Mouse (Mus musculus) ES-Bruce4 (cell line): ENCODE measurements around the gene Fam219b. TPM values are rescaled to one million over a fixed set of nuclear protein-coding genes. Genes with fewer than 3 reads are reported as not detected.

Experiments used
- H3K27ac ChIP-seq: 2 replicates; pipeline ENCODE4 v1.5.1; 2012; ENCODE audit warnings: low read length, inconsistent platforms; ENCODE audit not compliant: insufficient read depth
- H3K27me3 ChIP-seq: 2 replicates; pipeline ENCODE4 v1.6.1; 2012; ENCODE audit warnings: mild to moderate bottlenecking, low read length, inconsistent platforms; ENCODE audit not compliant: control insufficient read depth, poor library complexity, insufficient read depth, severe bottlenecking
- H3K36me3 ChIP-seq: 2 replicates; pipeline ENCODE4 v1.6.1; 2012; ENCODE audit warnings: inconsistent platforms, mild to moderate bottlenecking, low read length, moderate library complexity; ENCODE audit not compliant: control insufficient read depth, poor library complexity, insufficient read depth, severe bottlenecking
- H3K4me1 ChIP-seq: one replicate; pipeline ENCODE4 v1.8.1; 2011; ENCODE audit warnings: low read length; ENCODE audit not compliant: control insufficient read depth, insufficient read depth
- H3K4me3 ChIP-seq: 2 replicates; pipeline ENCODE4 v1.5.1; 2011; ENCODE audit warnings: low read depth, mild to moderate bottlenecking, low read length
- H3K9ac ChIP-seq: 2 replicates; pipeline ENCODE4 v1.6.1; 2012; ENCODE audit warnings: low read depth, mild to moderate bottlenecking, inconsistent platforms; ENCODE audit not compliant: poor library complexity, severe bottlenecking
- H3K9me3 ChIP-seq: replicated peaks from 2 replicates; pipeline ENCODE4 v1.6.1; 2012; ENCODE audit warnings: mild to moderate bottlenecking, low read length, inconsistent platforms; ENCODE audit not compliant: control insufficient read depth, poor library complexity, insufficient read depth, severe bottlenecking
- CTCF ChIP-seq: IDR thresholded peaks from one replicate; pipeline ENCODE4 v1.8.1; 2011; ENCODE audit warnings: low read depth, low read length
- EP300 ChIP-seq: IDR thresholded peaks from 2 replicates; pipeline ENCODE4 v1.6.1; 2011; ENCODE audit warnings: low read depth, low read length; ENCODE audit not compliant: insufficient read depth
- POLR2A ChIP-seq: IDR thresholded peaks from one replicate; pipeline ENCODE4 v1.8.1; 2011; ENCODE audit warnings: low read length; ENCODE audit not compliant: insufficient read depth
- polyA plus RNA-seq: library from polyadenylated mRNA; stranded (reverse); fragments of >200 nt; gene quantifications from 2 replicates; pipeline ENCODE4 v1.2.4, GENCODE M21; 2011; ENCODE audit warnings: low read depth; ENCODE audit not compliant: missing spikeins, insufficient read depth, insufficient read length

Fam219b gene
- polyA plus RNA-seq, 1 experiment, result 9.0 TPM

DNA sequence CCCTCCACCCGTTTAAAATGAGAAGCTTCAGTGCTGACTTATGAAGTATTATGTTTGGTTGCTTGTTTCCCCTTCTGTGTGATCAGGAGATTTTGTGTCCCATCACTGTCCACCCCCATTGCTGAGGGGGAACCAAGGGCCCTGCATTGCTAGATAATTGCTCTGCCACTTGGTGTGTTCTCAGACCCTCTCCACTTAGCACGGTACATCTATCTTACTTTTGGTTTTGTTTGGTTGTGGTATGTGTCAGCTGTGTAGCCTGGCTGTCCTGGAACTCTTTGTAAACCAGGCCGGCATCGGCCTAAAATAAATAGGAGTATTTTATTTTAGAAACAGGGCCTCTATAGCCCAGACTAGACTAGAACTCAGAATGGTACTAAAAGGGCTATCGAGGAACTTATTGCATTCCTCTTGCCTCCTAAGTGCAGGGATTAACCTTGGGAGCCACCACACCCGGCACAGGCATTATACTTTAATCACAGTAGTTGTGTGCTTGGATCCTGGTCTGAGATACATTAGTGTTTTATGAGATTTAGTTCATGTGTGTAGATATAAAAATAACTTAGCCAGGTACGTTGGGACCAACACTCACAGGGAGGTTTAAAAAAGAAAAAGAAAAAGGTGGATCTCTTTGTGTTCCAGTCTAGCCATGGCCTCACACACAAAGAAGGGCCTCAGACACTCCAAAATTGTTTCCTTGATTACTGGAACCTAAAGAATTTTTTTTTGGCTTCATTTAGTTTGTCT lies 15.0 kb upstream of the Fam219b start:
- H3K9me3 ChIP-seq, result no peaks in the 10 kb centered on the region
- TF ChIP-seq CTCF (no peak), EP300 (no peak), POLR2A (no peak)
- peaks cover 3% of the 10 kb centered on the region for H3K4me1 ChIP-seq
- H3K27ac ChIP-seq, result peak overlapping the region; percentile 61
- H3K36me3 ChIP-seq, result peaks cover 5% of the 10 kb centered on the region
- H3K4me3 ChIP-seq, result peak overlapping the region; percentile 96
- peak overlapping the region; percentile 86 for H3K9ac ChIP-seq
- no peaks in the 10 kb centered on the region for H3K27me3 ChIP-seq

DNA sequence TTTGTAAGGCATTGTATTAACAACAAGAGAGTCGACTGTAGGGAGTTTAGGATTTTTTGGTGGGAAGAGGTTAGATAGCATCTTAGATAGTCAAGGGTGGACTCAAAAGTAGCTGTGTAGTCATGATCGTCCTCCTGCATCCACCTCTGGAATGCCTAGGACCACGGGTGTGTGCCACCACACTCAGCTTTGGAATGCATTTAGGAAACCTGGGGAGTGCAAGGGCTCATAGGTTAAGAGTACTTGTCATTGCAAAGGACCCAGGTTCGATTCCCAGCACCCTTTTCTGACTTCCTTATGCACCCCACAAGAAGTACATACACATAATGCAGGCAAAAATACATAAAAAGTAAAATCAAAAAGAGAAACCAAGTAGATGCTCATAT lies 14.5 kb upstream of the Fam219b start:
- Histone ChIP-seq H3K27me3 (no peaks in the 10 kb centered on the region), H3K9ac (peak overlapping the region; percentile 86), H3K4me3 (peak overlapping the region; percentile 45), H3K36me3 (peaks cover 6% of the 10 kb centered on the region), H3K4me1 (peaks cover 4% of the 10 kb centered on the region), H3K9me3 (no peaks in the 10 kb centered on the region), H3K27ac (peak overlapping the region; percentile 33; the same call in 1 of the 2 replicates)
- TF ChIP-seq POLR2A (no peak), CTCF (no peak), EP300 (no peak)

DNA sequence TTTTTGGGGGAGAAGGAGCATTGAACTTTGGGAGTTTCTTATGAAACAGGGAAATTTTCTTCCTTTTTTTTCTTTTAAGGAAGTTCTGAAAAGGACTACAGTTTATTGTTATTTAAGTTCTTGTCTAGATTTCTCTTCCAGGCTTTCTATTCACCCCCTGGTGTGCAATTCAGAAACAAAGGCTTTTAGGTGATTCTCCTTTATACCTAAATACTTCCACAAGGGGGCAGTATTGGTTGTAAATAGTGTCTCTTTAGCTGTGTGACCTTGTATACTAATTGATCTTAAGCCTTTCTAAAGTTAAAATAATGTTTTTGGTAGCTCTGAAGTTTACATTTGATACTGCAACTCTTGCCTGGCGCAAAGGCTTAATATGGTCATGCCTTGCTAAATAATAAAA lies 13.6 kb upstream of the Fam219b start:
- no peak overlapping the region for H3K4me3 ChIP-seq
- H3K9me3 ChIP-seq, result no peaks in the 10 kb centered on the region
- TF ChIP-seq POLR2A (no peak), CTCF (no peak), EP300 (no peak)
- peaks cover 14% of the 10 kb centered on the region for H3K36me3 ChIP-seq
- H3K4me1 ChIP-seq, result peaks cover 4% of the 10 kb centered on the region
- H3K9ac ChIP-seq, result no peak overlapping the region
- H3K27me3 ChIP-seq, result no peaks in the 10 kb centered on the region
- no peak overlapping the region for H3K27ac ChIP-seq

DNA sequence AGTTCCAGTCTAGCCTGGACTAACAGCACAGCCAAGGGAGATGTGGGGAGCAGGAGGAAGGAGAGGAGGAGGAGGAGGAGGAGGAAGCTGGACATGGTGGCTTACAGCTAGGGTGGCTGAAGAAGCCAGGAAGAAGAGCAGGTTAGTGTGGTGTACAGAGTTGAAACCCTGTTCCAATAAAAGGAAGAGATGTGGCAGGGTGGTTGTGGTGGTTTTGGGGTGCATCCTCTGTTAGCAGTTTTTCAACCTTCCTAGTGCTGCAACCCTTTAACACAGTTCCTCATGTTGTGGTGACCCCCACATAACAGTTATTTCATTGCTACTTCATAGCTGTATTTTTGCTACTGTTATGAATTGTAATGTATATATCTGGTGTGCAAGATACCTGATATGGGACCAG lies 12.9 kb upstream of the Fam219b start:
- Histone ChIP-seq H3K27me3 (no peaks in the 10 kb centered on the region), H3K9ac (no peak overlapping the region), H3K27ac (no peak overlapping the region), H3K36me3 (peaks cover 21% of the 10 kb centered on the region), H3K4me1 (peaks cover 4% of the 10 kb centered on the region), H3K4me3 (no peak overlapping the region), H3K9me3 (no peaks in the 10 kb centered on the region)
- TF ChIP-seq EP300 (no peak), CTCF (no peak), POLR2A (no peak)

DNA sequence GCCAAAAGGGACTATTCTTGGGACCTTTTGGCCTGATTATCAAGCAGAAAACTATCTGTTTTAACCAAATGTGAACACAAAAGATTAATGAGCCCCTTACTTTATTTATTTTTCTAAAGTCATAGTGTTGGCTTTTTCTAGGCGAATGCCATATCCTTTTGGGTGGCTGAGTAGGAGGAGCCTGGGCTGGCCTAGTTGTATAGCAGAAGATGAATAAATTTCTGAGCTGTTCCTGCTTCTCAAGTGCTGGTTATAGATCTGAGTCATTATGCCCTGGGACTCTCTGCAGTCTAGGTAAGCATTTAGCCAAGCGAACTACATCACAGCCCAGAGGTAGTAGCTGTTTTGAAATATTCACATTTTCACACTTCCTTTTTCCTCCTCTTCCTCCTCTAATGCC lies 11.8 kb upstream of the Fam219b start:
- H3K36me3 ChIP-seq, result peaks cover 31% of the 10 kb centered on the region
- H3K27ac ChIP-seq, result no peak overlapping the region
- peaks cover 4% of the 10 kb centered on the region for H3K4me1 ChIP-seq
- no peak for TF ChIP-seq EP300
- no peak overlapping the region for H3K4me3 ChIP-seq
- H3K27me3 ChIP-seq, result no peaks in the 10 kb centered on the region
- H3K9ac ChIP-seq, result no peak overlapping the region
- no peaks in the 10 kb centered on the region for H3K9me3 ChIP-seq

DNA sequence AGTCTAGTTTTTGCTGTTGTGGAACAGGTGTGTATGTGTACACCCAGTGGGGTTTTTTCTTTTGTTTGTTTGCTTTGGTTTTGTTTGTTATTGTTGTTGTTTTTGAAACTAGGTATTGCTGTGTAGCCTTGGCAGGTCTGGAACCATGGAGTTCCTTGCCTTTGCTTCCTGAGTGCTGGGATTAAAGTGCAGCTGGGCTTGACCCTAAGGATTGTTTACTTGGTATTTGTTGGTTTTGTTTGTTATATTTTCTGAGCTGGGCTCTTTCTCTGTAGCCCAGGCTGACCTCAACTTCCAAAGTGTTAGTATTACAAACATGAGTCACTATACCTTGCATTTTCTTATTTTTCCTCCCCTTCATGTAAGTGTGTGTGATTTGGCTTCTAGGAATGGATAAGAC lies 10.9 kb upstream of the Fam219b start:
- H3K9ac ChIP-seq, result no peak overlapping the region
- H3K4me1 ChIP-seq, result peaks cover 4% of the 10 kb centered on the region
- peaks cover 39% of the 10 kb centered on the region for H3K36me3 ChIP-seq
- H3K27ac ChIP-seq, result no peak overlapping the region
- no peaks in the 10 kb centered on the region for H3K27me3 ChIP-seq
- TF ChIP-seq POLR2A, result no peak
- TF ChIP-seq EP300, result no peak
- no peak for TF ChIP-seq CTCF
- no peak overlapping the region for H3K4me3 ChIP-seq
- no peaks in the 10 kb centered on the region for H3K9me3 ChIP-seq
